Mouse (Mus musculus) ES-Bruce4 (cell line): ENCODE data around the gene Rps5.

Source experiments
- CTCF ChIP-seq: IDR thresholded peaks from one replicate; pipeline ENCODE4 v1.8.1; 2011; ENCODE audit warnings: low read depth, low read length
- EP300 ChIP-seq: IDR thresholded peaks from 2 replicates; pipeline ENCODE4 v1.6.1; 2011; ENCODE audit warnings: low read depth, low read length; ENCODE audit not compliant: insufficient read depth

DNA sequence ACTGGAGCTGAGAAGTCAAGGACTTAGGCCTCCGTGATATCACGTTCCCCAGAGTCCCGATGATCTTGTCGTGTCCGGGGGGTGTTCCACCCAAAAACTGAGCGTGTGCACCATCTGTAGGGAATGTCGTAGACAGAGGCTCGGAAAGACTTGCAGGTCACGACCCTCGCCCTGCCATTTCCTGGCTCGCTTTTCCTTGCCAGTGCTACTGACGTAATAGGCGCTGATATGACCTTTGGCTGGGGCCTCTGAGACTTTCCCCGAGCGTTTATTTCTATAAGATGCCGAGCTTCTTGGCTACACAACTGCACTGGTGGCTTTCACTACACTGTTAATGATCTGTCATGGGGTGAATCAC is 27.8 kb downstream of the Rps5 start:
- TF ChIP-seq CTCF (no peak), EP300 (no peak)
